Mouse (Mus musculus): Measurements from ENCODE around the gene Scyl1. TPM values are rescaled to one million over a fixed set of nuclear protein-coding genes. Genes with fewer than 3 reads are reported as not detected.
A peak's percentile ranks its signal among the peaks of the same experiment; 100 is the strongest.

The Scyl1 gene
- polyA plus RNA-seq, 1 experiment from 2014 or later = 82.7 TPM

DNA sequence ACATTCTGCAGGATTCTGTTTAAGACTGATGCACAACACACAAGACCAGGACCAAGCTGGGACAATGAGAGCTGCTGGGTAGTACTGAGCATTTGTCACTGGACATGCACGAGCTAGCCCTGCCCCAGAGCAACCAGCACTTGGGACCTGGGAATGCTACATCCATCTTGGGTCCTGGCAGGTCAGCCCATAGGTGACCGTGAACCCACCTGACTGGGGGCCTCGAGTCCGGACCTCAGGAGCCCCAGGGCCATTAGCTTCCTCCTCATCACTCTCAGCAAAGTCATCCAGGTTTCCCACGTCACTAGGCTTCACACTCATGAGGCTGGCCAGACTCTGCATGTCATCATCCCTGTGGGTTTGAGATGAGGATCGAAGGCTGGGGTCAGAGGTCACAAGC lies 50.0 kb downstream of the Scyl1 start:
- Histone ChIP-seq H3K4me2 (replicated peaks) (no peak overlapping the region), H3K4me1 (peaks cover 29% of the 10 kb centered on the region), H3K4me3 (no peak overlapping the region), H3K9me3 (no peaks in the 10 kb centered on the region), H3K9ac (no peak overlapping the region), H3K27ac (no peak overlapping the region), H3K36me3 (peaks cover 79% of the 10 kb centered on the region), H3K27me3 (0 out of 2 replicates have a peak, but pooled peaks cover 4% of the 10 kb centered on the region)
- WGBS = 85% methylated on average over 6 of the region's 6 CpGs
- ATAC-seq (ENCODE audit: low FRiP score, low read depth) = no peak

DNA sequence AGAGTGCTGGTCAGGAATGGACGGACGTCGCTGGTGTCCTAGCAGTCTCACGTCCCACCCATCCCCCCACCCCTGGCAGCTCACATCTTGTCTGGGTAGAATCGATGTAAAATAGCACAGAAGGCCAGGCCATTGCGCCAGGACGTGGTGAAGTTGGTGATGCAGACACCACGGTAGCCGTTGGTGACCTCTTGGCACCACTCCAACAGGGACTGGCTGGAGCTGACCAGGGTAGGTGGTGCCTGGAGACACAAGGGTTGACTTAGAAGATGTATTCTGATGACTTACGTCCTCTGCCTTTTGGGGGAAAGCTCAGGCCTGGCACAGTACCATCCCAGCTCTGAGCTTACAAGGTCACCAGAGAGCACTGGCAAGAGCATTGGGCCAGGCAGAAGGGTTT lies 54.3 kb downstream of the Scyl1 start:
- Histone ChIP-seq H3K27ac (no peak overlapping the region), H3K4me2 (replicated peaks) (no peak overlapping the region), H3K27me3 (0 out of 2 replicates have a peak, but pooled peaks cover 4% of the 10 kb centered on the region), H3K4me3 (no peak overlapping the region), H3K9ac (no peak overlapping the region), H3K4me1 (peaks cover 33% of the 10 kb centered on the region), H3K36me3 (peaks cover 73% of the 10 kb centered on the region), H3K9me3 (no peaks in the 10 kb centered on the region)
- 61% methylated on average over 10 of the region's 10 CpGs for WGBS
- ATAC-seq (ENCODE audit: low FRiP score, low read depth) = no peak

DNA sequence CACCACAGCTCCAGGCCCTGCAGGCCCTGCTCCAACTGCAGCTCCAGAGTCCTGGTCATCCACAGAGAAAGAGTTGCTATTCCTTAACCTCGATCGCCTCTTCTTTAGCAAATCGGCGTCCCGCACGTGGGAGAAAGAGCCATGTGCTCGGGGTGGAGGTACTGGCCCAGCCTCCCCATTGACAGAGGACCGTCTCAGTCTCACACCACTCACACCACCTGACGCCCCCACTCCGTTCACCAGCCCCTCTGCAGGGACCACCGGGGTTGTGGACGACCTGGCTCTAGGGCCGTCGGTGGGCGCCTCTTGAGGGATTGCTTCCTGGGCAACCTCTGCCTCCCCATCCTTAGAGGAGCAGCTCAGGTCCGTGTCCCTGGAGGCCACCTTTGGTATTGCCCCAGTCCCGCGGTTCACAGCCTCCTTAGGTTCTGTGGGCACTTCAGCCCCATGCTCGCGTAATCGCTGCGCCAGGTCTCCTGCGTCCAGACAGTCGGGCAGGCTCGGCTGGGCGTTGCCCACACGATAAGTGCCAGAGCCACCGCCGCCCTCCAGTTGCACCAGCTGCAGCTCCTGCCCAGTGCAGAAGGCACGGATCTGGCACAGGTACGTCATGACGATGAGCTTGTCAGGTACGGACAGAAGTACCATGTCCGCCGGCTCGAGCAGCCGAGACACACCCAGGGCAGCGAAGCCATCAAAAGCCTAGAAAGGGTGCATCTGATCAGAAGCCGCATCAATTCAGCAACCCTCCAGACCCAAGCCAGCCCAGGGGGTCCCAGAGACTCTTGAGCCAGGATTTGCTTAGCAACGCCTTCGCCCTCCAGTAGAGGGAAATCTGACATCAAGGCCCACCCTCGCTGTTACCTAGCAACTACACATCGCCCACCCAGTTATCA lies 55.2 kb downstream of the Scyl1 start:
- Histone ChIP-seq H3K4me2 (replicated peaks) (peak overlapping the region; percentile 31), H3K36me3 (peaks cover 69% of the 10 kb centered on the region)

DNA sequence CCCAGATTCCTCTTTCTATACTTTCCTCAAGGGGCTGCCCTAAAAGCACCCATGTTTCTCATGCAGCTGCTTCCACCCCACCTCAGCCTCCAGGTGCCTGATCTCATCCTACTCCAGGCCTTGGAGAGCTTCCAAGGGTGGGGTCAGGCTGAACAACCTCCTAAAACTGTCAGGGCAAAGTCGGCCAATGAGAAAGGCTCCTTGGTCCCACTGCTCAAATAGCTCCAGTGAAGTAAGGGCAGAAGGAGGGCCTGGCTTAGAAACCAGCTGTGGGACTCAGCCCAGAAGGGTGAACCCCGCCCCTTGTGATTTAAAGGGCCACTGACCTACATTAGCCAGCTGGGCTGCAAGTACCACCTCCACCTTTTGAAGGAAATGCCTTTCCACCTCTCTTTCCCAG lies 57.5 kb downstream of the Scyl1 start:
- no peaks in the 10 kb centered on the region for H3K9me3 ChIP-seq
- H3K27me3 ChIP-seq = 0 out of 2 replicates have a peak, but pooled peaks cover 4% of the 10 kb centered on the region
- H3K4me2 ChIP-seq (replicated peaks) = peak overlapping the region; percentile 30
- 0 out of 2 replicates have a peak overlapping the region, but pooled peaks have one; percentile 31 for H3K9ac ChIP-seq
- WGBS = 5% methylated on average over 2 of the region's 2 CpGs
- H3K4me3 ChIP-seq = no peak overlapping the region
- peak; percentile 71 for ATAC-seq (ENCODE audit: low FRiP score, low read depth)
- H3K36me3 ChIP-seq = peaks cover 68% of the 10 kb centered on the region
- peaks cover 33% of the 10 kb centered on the region for H3K4me1 ChIP-seq
- H3K27ac ChIP-seq = peak overlapping the region; percentile 61; the same call in 1 of the 2 replicates

More for the DNA sequence above, 55.2 kb downstream of the Scyl1 start:
- Histone ChIP-seq H3K4me3 (no peak overlapping the region), H3K4me1 (peaks cover 33% of the 10 kb centered on the region), H3K27ac (no peak overlapping the region), H3K27me3 (0 out of 2 replicates have a peak, but pooled peaks cover 4% of the 10 kb centered on the region), H3K9ac (no peak overlapping the region), H3K9me3 (no peaks in the 10 kb centered on the region)
- 0 out of 2 replicates have a peak, but pooled peaks have one; percentile 18 for ATAC-seq (ENCODE audit: low FRiP score, low read depth)
- 24% methylated on average over 43 of the region's 43 CpGs for WGBS

DNA sequence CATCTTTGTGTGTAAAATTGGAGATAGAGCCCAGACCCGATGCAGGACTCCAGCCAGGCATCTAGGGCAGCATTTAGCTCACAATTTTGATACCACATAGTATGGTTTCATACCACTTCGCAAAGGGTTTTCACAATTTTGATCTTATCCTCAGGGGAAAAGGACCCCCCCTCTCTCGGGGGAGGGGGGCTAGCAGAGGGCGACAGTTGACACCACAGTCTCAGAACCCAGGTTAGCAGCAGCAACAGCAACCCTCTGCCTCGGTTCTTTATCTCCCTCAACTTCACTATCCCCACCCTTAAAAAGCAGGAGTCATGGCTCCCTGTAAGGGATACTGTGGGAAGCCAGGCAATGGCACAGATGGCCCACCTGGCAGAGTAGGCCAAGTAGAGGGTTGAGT lies 58.0 kb downstream of the Scyl1 start:
- 0 out of 2 replicates have a peak overlapping the region, but pooled peaks have one; percentile 4 for H3K9ac ChIP-seq
- 67% methylated on average over 5 of the region's 5 CpGs for WGBS
- no peak overlapping the region for H3K4me3 ChIP-seq
- H3K36me3 ChIP-seq = peaks cover 68% of the 10 kb centered on the region
- peaks cover 33% of the 10 kb centered on the region for H3K4me1 ChIP-seq
- peak overlapping the region; percentile 30 for H3K4me2 ChIP-seq (replicated peaks)
- ATAC-seq (ENCODE audit: low FRiP score, low read depth) = peak; percentile 7
- no peaks in the 10 kb centered on the region for H3K9me3 ChIP-seq
- H3K27me3 ChIP-seq = 0 out of 2 replicates have a peak, but pooled peaks cover 4% of the 10 kb centered on the region
- peak overlapping the region; percentile 44; the same call in 1 of the 2 replicates for H3K27ac ChIP-seq

DNA sequence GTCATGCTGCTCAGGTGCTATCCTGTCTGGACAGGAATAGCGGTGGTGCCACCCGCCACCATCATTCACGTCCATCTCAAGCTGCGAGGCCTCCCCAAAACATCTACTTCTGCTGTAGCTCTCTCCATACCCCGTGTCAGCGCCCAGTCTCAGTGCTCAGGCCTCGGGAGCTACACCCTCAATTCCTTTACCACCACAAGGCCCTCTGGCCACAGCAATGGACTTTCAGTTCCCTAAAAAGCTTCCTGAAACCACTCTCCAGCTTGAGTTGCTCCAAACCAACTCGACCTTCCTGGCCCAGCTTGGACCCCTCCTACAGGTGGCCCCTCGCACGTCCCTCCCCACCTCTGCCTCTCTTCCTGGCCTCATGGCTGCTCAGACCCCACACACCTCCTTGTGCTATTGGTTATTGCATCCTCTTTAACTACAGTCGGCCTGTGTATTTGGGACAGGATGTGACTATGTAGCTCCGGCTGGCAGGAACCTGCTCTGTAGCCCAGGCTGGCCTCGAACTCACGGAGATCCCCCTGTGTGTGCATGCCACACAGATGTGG lies 59.2 kb downstream of the Scyl1 start:
- peaks cover 71% of the 10 kb centered on the region for H3K36me3 ChIP-seq
- peaks cover 29% of the 10 kb centered on the region for H3K4me1 ChIP-seq

DNA sequence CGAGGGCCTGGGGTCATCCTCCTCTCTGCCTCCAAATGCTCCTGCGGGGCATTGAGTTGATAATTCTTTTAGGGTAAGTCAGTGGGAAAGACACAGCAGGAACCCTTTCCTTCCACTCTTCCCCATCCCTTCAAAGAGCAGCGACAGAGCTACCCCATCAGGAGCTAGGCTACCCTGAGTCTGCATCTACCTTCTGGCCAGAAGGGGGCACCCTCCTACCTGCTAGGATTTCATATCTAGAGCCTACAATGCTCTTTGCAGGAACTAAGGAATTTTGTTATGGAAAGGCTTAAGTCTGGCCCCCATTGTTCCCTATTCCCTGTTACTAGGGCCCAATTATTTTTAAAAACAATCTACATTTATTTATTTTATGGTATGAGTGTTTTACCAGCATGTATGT lies 60.0 kb downstream of the Scyl1 start:
- H3K9me3 ChIP-seq = no peaks in the 10 kb centered on the region
- no peak overlapping the region for H3K4me3 ChIP-seq
- WGBS = 29% methylated on average over 3 of the region's 3 CpGs
- 0 out of 2 replicates have a peak overlapping the region, but pooled peaks have one; percentile 15 for H3K9ac ChIP-seq
- ATAC-seq (ENCODE audit: low FRiP score, low read depth) = no peak
- H3K4me2 ChIP-seq (replicated peaks) = no peak overlapping the region
- H3K4me1 ChIP-seq = peaks cover 23% of the 10 kb centered on the region
- H3K27ac ChIP-seq = no peak overlapping the region
- H3K36me3 ChIP-seq = peaks cover 75% of the 10 kb centered on the region
- H3K27me3 ChIP-seq = no peaks in the 10 kb centered on the region

More for the DNA sequence above, 59.2 kb downstream of the Scyl1 start:
- Histone ChIP-seq H3K9me3 (no peaks in the 10 kb centered on the region), H3K4me2 (replicated peaks) (no peak overlapping the region), H3K4me3 (no peak overlapping the region), H3K9ac (no peak overlapping the region), H3K27ac (no peak overlapping the region), H3K27me3 (0 out of 2 replicates have a peak, but pooled peaks cover 3% of the 10 kb centered on the region)
- 92% methylated on average over 14 of the region's 14 CpGs for whole genome bisulfite sequencing
- ATAC-seq (ENCODE audit: low FRiP score, low read depth) = no peak

DNA sequence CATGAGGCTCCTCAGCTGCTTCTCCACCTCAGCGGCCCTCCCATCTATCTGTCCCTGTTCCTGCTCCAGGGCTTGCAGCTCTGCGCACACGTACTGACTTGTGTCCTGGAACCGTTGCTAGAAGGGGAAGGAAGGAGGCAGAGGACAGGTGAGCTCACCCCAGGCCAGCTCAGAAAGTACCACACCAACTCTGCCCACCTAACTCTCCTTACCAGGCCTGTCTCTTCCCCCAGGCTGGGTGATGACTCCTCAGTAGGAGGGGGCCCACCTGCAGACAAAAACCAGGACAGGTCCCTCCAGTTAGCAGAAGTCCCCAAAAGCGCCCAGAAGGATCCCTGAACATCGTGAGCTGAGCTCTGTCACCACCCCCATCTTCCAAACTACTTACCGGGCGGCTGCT lies 60.6 kb downstream of the Scyl1 start:
- Histone ChIP-seq H3K27ac (no peak overlapping the region), H3K9me3 (no peaks in the 10 kb centered on the region), H3K4me1 (peaks cover 20% of the 10 kb centered on the region), H3K36me3 (peaks cover 72% of the 10 kb centered on the region), H3K27me3 (no peaks in the 10 kb centered on the region), H3K4me3 (no peak overlapping the region), H3K4me2 (replicated peaks) (no peak overlapping the region), H3K9ac (no peak overlapping the region)
- 83% methylated on average over 8 of the region's 8 CpGs for WGBS
- ATAC-seq (ENCODE audit: low FRiP score, low read depth) = no peak

DNA sequence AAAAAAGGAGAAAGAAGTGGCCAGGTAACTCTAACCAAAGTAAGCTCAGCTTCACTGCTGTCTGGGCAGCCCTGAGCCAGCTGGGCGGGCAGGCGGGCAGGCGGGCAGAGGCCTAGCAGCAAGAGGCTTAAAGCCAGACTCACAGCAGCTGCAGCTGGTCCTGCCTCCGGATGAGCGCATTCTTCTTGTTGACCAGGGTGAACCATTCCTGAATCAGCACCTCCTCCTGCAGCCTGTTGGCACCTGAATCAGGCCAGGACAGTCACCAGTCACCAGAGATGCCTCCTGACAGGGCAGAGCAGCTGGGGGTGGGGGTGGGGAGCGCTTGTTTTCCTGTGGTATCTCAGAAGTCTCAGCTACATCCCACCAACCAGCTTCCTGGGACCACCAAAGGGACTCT lies 61.2 kb downstream of the Scyl1 start:
- Histone ChIP-seq H3K4me3 (no peak overlapping the region), H3K9me3 (no peaks in the 10 kb centered on the region), H3K4me1 (peaks cover 24% of the 10 kb centered on the region), H3K9ac (no peak overlapping the region), H3K36me3 (peaks cover 68% of the 10 kb centered on the region), H3K4me2 (replicated peaks) (no peak overlapping the region), H3K27ac (no peak overlapping the region), H3K27me3 (no peaks in the 10 kb centered on the region)
- WGBS = 93% methylated on average over 6 of the region's 6 CpGs
- no peak for ATAC-seq (ENCODE audit: low FRiP score, low read depth)

Other genes starting within 250 kb of the Scyl1 start
- 1.7 and 3.0 TPM in 2 replicates for gene Ovol1, start 210.8 kb downstream of the Scyl1 start, polyA plus RNA-seq (2015; fragmentation: Nextera tagmentation; extraction: Ambion mirVana)
- gene Ap5b1, start 203.4 kb downstream of the Scyl1 start, polyA plus RNA-seq (2015; fragmentation: Nextera tagmentation; extraction: Ambion mirVana) = 2.3 and 2.7 TPM in 2 replicates
- 143 and 144 TPM in 2 replicates for gene Rnaseh2c, start 169.5 kb downstream of the Scyl1 start, polyA plus RNA-seq (2015; fragmentation: Nextera tagmentation; extraction: Ambion mirVana)
- 61.5 and 62.7 TPM in 2 replicates for gene Kat5, start 161.2 kb downstream of the Scyl1 start, polyA plus RNA-seq (2015; fragmentation: Nextera tagmentation; extraction: Ambion mirVana)
- gene Rela, start 133.9 kb downstream of the Scyl1 start, polyA plus RNA-seq (2015; fragmentation: Nextera tagmentation; extraction: Ambion mirVana) = 47.6 and 48.5 TPM in 2 replicates
- 25.2 and 27.8 TPM in 2 replicates for gene Sipa1, start 107.7 kb downstream of the Scyl1 start, polyA plus RNA-seq (2015; fragmentation: Nextera tagmentation; extraction: Ambion mirVana)
- 18.2 and 18.5 TPM in 2 replicates for gene Map3k11, start 82.7 kb downstream of the Scyl1 start, polyA plus RNA-seq (2015; fragmentation: Nextera tagmentation; extraction: Ambion mirVana)
- 25.4 and 28.7 TPM in 2 replicates for gene Pcnx3, start 82.5 kb downstream of the Scyl1 start, polyA plus RNA-seq (2015; fragmentation: Nextera tagmentation; extraction: Ambion mirVana)
- gene Kcnk7, start 67.1 kb downstream of the Scyl1 start, polyA plus RNA-seq (2015; fragmentation: Nextera tagmentation; extraction: Ambion mirVana) = 0.51 and 0.75 TPM in 2 replicates
- 20.4 and 21.2 TPM in 2 replicates for gene Ehbp1l1, start 45.1 kb downstream of the Scyl1 start, polyA plus RNA-seq (2015; fragmentation: Nextera tagmentation; extraction: Ambion mirVana)
- gene Fam89b, start 41.8 kb downstream of the Scyl1 start, polyA plus RNA-seq (2015; fragmentation: Nextera tagmentation; extraction: Ambion mirVana) = 128 and 141 TPM in 2 replicates
- gene Ltbp3, start 30.5 kb downstream of the Scyl1 start, polyA plus RNA-seq (2015; fragmentation: Nextera tagmentation; extraction: Ambion mirVana) = 41.1 and 48.9 TPM in 2 replicates
- 30.1 and 32.2 TPM in 2 replicates for gene Frmd8, start 103.9 kb upstream of the Scyl1 start, polyA plus RNA-seq (2015; fragmentation: Nextera tagmentation; extraction: Ambion mirVana)
- 2.3 and 2.4 TPM in 2 replicates for gene Slc25a45, start 106.4 kb upstream of the Scyl1 start, polyA plus RNA-seq (2015; fragmentation: Nextera tagmentation; extraction: Ambion mirVana)
- 4.7 and 5.5 TPM in 2 replicates for gene Tigd3, start 122.7 kb upstream of the Scyl1 start, polyA plus RNA-seq (2015; fragmentation: Nextera tagmentation; extraction: Ambion mirVana)
- 174 and 185 TPM in 2 replicates for gene Dpf2, start 141.6 kb upstream of the Scyl1 start, polyA plus RNA-seq (2015; fragmentation: Nextera tagmentation; extraction: Ambion mirVana)
- gene Cdc42ep2, start 153.4 kb upstream of the Scyl1 start, polyA plus RNA-seq (2015; fragmentation: Nextera tagmentation; extraction: Ambion mirVana) = 4.7 and 5.3 TPM in 2 replicates
- 70.9 and 75.7 TPM in 2 replicates for gene Pola2, start 192.8 kb upstream of the Scyl1 start, polyA plus RNA-seq (2015; fragmentation: Nextera tagmentation; extraction: Ambion mirVana)
- not detected in 2 replicates for gene Slc22a20, start 214.7 kb upstream of the Scyl1 start, polyA plus RNA-seq (2015; fragmentation: Nextera tagmentation; extraction: Ambion mirVana)
- gene Capn1, start 244.5 kb upstream of the Scyl1 start, polyA plus RNA-seq (2015; fragmentation: Nextera tagmentation; extraction: Ambion mirVana) = 7.1 and 8.0 TPM in 2 replicates

Data from limb, embryonic 13.5 days (tissue).